Mouse (Mus musculus) midbrain, postnatal 0 days (tissue): ENCODE data around the gene Sec31b. TPM values are rescaled to one million over a fixed set of nuclear protein-coding genes. Genes with fewer than 3 reads are reported as not detected.

Experiments
- ATAC-seq: fragments of 200-750 bp; cut with Nextera tagmentation; 2 replicates; pipeline ENCODE4 v1.8.0; 2017; ENCODE audit warnings: moderate number of reproducible peaks, mild to moderate bottlenecking, moderate TSS enrichment, moderate library complexity; ENCODE audit not compliant: low FRiP score
- DNase-seq: peaks from one replicate; pipeline ENCODE4 v3.0.0-alpha.2; 2015; ENCODE audit warnings: low spot score
- H3K27ac ChIP-seq: fragments of 300-500 bp; sonication (generic); 2 replicates; pipeline ENCODE4 v1.5.1; 2014; ENCODE audit warnings: low read depth, mild to moderate bottlenecking, low read length, mixed read lengths
- H3K27me3 ChIP-seq: fragments of 300-500 bp; sonication (generic); 2 replicates; pipeline ENCODE4 v1.6.1; 2014; ENCODE audit warnings: low read length, control low read depth, mixed read lengths; ENCODE audit not compliant: insufficient read depth
- H3K36me3 ChIP-seq: fragments of 300-500 bp; sonication (generic); 2 replicates; pipeline ENCODE4 v1.6.1; 2014; ENCODE audit warnings: low read length, control low read depth, mixed read lengths; ENCODE audit not compliant: insufficient read depth
- H3K4me1 ChIP-seq: fragments of 300-500 bp; sonication (generic); 2 replicates; pipeline ENCODE4 v1.6.1; 2014; ENCODE audit warnings: mild to moderate bottlenecking, control low read depth, antibody characterized with exemption, low read length, mixed read lengths; ENCODE audit not compliant: insufficient read depth
- H3K4me2 ChIP-seq: fragments of 300-500 bp; sonication (generic); 2 replicates; pipeline ENCODE4 v1.6.1; 2014; ENCODE audit warnings: low read depth, mild to moderate bottlenecking, low read length, mixed read lengths; ENCODE audit not compliant: poor library complexity, severe bottlenecking
- H3K4me3 ChIP-seq: fragments of 300-500 bp; sonication (generic); 2 replicates; pipeline ENCODE4 v1.5.1; 2014; ENCODE audit warnings: low read depth, mild to moderate bottlenecking, low read length, moderate library complexity
- H3K9ac ChIP-seq: fragments of 300-500 bp; sonication (generic); replicated peaks from 2 replicates; pipeline ENCODE4 v1.6.1; 2014; ENCODE audit warnings: mild to moderate bottlenecking, low read length, moderate library complexity, mixed read lengths; ENCODE audit not compliant: poor library complexity, severe bottlenecking
- H3K9me3 ChIP-seq: fragments of 300-500 bp; sonication (generic); 2 replicates; pipeline ENCODE4 v1.6.1; 2016; ENCODE audit warnings: low read length, control low read depth
- CTCF ChIP-seq: IDR thresholded peaks from 2 replicates; pipeline ENCODE4 v1.5.1; 2016; ENCODE audit warnings: antibody characterized with exemption, mild to moderate bottlenecking
- WGBS: fragments of 180-500 bp; shearing (Covaris S2); extraction: QIAGEN DNeasy Blood & Tissue Kit; methylation state at CpG from one replicate; pipeline ENCODE4 v1.1.7; 2014; 5-methylcytosine and 5-hydroxymethylcytosine counted together
- polyA plus RNA-seq: library from polyadenylated mRNA; unstranded; fragments of >200 nt; fragmentation: Nextera tagmentation; extraction: Ambion mirVana; gene quantifications from 2 replicates; pipeline ENCODE4 v1.2.1, GENCODE M21; 2015
- total RNA-seq: library from RNA; depleted of rRNA; stranded (reverse); fragments of >200 nt; gene quantifications from 2 replicates; pipeline ENCODE4 v1.2.3, GENCODE M21; 2014

Gene Sec31b
- total and polyA plus RNA-seq, 2 experiments from 2014 or later, result 0.11 to 0.26 TPM

GRCm38 (mm10) chr19:44502741-44503140 lies 42.9 kb downstream of the Sec31b start:
- H3K9ac ChIP-seq, result no peak overlapping the region
- H3K4me1 ChIP-seq, result no peaks in the 10 kb centered on the region
- ATAC-seq (no peak), DNase-seq (no peak)
- H3K4me2 ChIP-seq, result no peak overlapping the region
- H3K9me3 ChIP-seq, result no peaks in the 10 kb centered on the region
- no peak overlapping the region for H3K27ac ChIP-seq
- WGBS, result 83% methylated on average over 4 of the region's 4 CpGs
- H3K27me3 ChIP-seq, result peaks cover 76% of the 10 kb centered on the region
- no peak overlapping the region for H3K4me3 ChIP-seq
- TF ChIP-seq CTCF, result no peak
- H3K36me3 ChIP-seq, result no peaks in the 10 kb centered on the region

DNA sequence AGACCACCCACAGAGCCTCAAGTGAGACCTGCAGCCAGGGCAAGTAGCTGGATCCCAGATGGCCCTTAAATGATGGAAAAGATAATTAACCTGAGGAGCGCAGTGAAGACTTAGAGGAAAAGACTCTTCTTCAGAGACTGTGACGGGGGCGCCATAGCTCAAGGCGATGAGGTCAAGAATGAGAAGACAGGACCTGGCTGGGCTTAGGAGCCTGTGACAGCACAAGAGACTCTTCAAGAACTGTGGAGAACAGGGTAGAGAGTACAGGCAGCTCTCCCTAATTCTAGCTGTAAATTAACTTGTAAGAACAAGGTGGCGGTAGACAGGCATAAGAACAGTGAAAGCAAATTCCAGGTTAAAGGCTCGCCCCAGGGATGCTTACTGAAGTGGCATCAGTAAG lies 43.7 kb downstream of the Sec31b start:
- no peaks in the 10 kb centered on the region for H3K4me1 ChIP-seq
- H3K4me3 ChIP-seq, result no peak overlapping the region
- H3K27me3 ChIP-seq, result peaks cover 76% of the 10 kb centered on the region
- H3K4me2 ChIP-seq, result no peak overlapping the region
- DNase-seq, result no peak
- 89% methylated on average over 6 of the region's 6 CpGs for WGBS
- H3K9me3 ChIP-seq, result no peaks in the 10 kb centered on the region
- ATAC-seq, result no peak
- no peak overlapping the region for H3K27ac ChIP-seq
- no peak overlapping the region for H3K9ac ChIP-seq
- no peaks in the 10 kb centered on the region for H3K36me3 ChIP-seq
- no peak for TF ChIP-seq CTCF

GRCm38 (mm10) chr19:44500240-44500639 lies 45.4 kb downstream of the Sec31b start:
- WGBS, result 40% methylated on average over 5 of the region's 5 CpGs
- Histone ChIP-seq H3K36me3 (no peaks in the 10 kb centered on the region), H3K4me1 (no peaks in the 10 kb centered on the region), H3K4me3 (no peak overlapping the region), H3K27ac (no peak overlapping the region), H3K9me3 (no peaks in the 10 kb centered on the region), H3K9ac (no peak overlapping the region), H3K27me3 (peaks cover 81% of the 10 kb centered on the region), H3K4me2 (no peak overlapping the region)
- no peak for TF ChIP-seq CTCF
- no peak for DNase-seq
- no peak for ATAC-seq

GRCm38 (mm10) chr19:44498936-44499335 lies 46.7 kb downstream of the Sec31b start:
- Histone ChIP-seq H3K9ac (no peak overlapping the region), H3K9me3 (no peaks in the 10 kb centered on the region), H3K4me3 (no peak overlapping the region), H3K36me3 (no peaks in the 10 kb centered on the region), H3K27me3 (peaks cover 79% of the 10 kb centered on the region), H3K4me2 (no peak overlapping the region), H3K27ac (no peak overlapping the region), H3K4me1 (no peaks in the 10 kb centered on the region)
- WGBS, result 63% methylated on average over 6 of the region's 6 CpGs
- TF ChIP-seq CTCF, result no peak
- no peak for DNase-seq
- no peak for ATAC-seq

DNA sequence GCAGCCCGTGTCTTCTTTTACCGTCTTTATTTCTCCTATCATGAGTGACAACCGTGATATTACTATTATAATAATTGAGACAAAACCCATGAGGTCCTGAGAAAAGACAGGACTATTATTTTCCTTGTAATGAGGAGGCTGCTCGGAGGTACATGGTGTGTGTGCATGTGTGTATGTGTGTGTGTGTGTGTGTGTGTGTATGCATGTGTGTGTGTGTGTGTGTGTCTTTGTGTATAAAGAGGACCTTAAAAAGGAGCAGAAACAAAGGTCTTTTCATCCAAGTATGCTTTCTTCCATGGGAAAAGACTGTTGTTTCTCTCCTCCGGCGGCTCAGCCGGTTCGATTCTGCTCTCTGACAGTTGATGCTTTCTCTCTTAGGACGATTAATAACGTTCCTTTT lies 48.7 kb downstream of the Sec31b start:
- H3K4me1 ChIP-seq, result no peaks in the 10 kb centered on the region
- DNase-seq (no peak), ATAC-seq (no peak)
- WGBS, result 20% methylated on average over 10 of the region's 10 CpGs
- H3K27ac ChIP-seq, result no peak overlapping the region
- H3K27me3 ChIP-seq, result peaks cover 81% of the 10 kb centered on the region
- no peak overlapping the region for H3K4me3 ChIP-seq
- TF ChIP-seq CTCF, result no peak
- no peaks in the 10 kb centered on the region for H3K36me3 ChIP-seq
- no peak overlapping the region for H3K9ac ChIP-seq
- no peak overlapping the region for H3K4me2 ChIP-seq
- H3K9me3 ChIP-seq, result no peaks in the 10 kb centered on the region

DNA sequence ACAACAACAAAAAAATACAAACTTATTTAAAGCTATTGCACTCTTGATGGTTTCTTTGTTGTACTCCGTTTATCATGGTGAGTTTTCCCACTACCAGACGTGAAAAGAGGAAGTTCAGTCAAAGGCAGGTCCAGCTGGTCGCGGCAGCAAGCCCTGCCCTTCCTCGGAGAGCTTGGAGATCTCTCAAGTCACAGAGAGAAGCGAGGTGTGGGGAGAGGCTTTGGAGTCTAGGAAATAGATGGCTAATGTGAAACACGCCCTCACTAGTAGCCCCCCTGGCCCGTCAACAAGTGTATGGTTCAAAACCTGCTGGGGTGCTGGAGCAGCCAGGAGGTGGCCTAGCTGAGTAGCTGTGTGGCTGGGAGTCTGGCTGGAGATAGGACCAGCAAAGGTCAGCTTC lies 49.2 kb downstream of the Sec31b start:
- Histone ChIP-seq H3K4me3 (no peak overlapping the region), H3K9ac (no peak overlapping the region), H3K27me3 (peaks cover 81% of the 10 kb centered on the region), H3K4me1 (no peaks in the 10 kb centered on the region), H3K27ac (no peak overlapping the region), H3K4me2 (no peak overlapping the region), H3K36me3 (no peaks in the 10 kb centered on the region), H3K9me3 (no peaks in the 10 kb centered on the region)
- WGBS, result 28% methylated on average over 8 of the region's 8 CpGs
- TF ChIP-seq CTCF, result no peak
- no peak for ATAC-seq
- no peak for DNase-seq

DNA sequence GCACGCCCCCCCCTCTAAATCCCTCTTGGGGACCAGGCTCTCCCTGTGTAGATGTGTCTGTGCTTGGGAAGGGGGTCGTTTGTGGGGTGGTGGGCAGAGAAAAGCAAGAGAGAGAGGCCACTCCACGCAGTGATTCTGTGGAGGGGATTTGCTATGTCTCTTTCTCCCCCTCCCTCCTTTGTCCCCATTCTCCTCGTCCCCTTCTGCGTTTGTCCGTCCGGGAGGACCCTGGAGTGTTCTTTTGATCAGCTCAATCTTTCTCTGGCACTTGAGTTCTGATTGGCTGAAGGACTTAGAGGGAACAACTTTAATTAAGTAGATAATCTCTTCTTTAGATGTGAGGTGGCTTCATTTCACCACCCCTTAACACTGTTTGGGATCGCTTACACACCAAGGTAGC lies 52.5 kb downstream of the Sec31b start, which contains the start of gene Wnt8b:
Gene Wnt8b (plus strand): TSS at position 345 of the 400 bp plus-strand sequence.
- no peaks in the 10 kb centered on the region for H3K4me1 ChIP-seq
- 5% methylated on average over 8 of the region's 8 CpGs for WGBS
- no peak within 1 kb of the TSS for H3K4me2 ChIP-seq
- H3K36me3 ChIP-seq, result no peaks in the 10 kb centered on the region
- H3K9ac ChIP-seq, result no peak within 1 kb of the TSS
- DNase-seq, result no peak
- no peak within 1 kb of the TSS for H3K27ac ChIP-seq
- no peaks in the 10 kb centered on the region for H3K9me3 ChIP-seq
- H3K4me3 ChIP-seq, result no peak within 1 kb of the TSS
- peaks cover 74% of the 10 kb centered on the region for H3K27me3 ChIP-seq
- ATAC-seq, result no peak
- TF ChIP-seq CTCF, result no peak
